Mouse (Mus musculus) bone marrow macrophage, adult 2 months (primary cell): ENCODE data around the gene Ankrd31.

ENCODE experiments used
- CTCF ChIP-seq: IDR thresholded peaks from 2 replicates; pipeline ENCODE4 v1.5.1; 2012; ENCODE audit warnings: low read depth, mild to moderate bottlenecking, low read length, moderate library complexity
- POLR2A ChIP-seq: IDR thresholded peaks from 2 replicates; pipeline ENCODE4 v1.6.1; 2012; ENCODE audit warnings: mild to moderate bottlenecking, low read depth, low read length, borderline replicate concordance

DNA sequence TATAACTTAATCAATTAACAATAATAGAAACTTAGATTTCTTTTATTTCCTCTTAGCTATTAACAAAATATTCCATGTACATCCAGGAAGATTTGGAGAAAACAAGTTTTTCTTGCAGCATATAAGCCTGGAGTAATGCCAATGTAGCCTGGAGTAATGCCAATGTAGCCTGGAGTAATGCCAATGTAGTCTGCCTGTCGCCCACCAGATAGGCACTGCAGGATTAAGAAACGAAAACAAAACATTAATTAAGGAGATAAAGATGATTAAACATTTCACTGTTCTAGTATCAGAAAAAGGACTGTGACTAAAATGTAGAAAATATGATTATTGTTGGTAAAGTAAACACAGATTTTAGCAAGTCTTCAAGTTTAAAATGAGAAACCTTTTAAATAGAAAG, 49.4 kb downstream of the Ankrd31 start:
- TF ChIP-seq POLR2A: no peak
- no peak for TF ChIP-seq CTCF
